Mouse (Mus musculus) limb, embryonic 15.5 days (tissue): ENCODE measurements at regions not wholly inside any gene's neighbourhood (a gene's known extent, or its start where the extent isn't known, plus 50 kb on each side); places are given as distances from the start of the nearest gene placed in this dataset.

Experiments used
- ATAC-seq: fragments of 200-750 bp; cut with Nextera tagmentation; 2 replicates; pipeline ENCODE4 v1.8.0; 2017; ENCODE audit warnings: low read depth, moderate TSS enrichment; ENCODE audit not compliant: insufficient number of reproducible peaks, low FRiP score, low TSS enrichment
- H3K27ac ChIP-seq: fragments of 300-500 bp; sonication (generic); 2 replicates; pipeline ENCODE4 v1.5.1; 2015; ENCODE audit warnings: moderate library complexity, mild to moderate bottlenecking, inconsistent platforms
- H3K27me3 ChIP-seq: fragments of 300-500 bp; sonication (generic); 2 replicates; pipeline ENCODE4 v1.6.1; 2015; ENCODE audit warnings: inconsistent platforms
- H3K36me3 ChIP-seq: fragments of 300-500 bp; sonication (generic); 2 replicates; pipeline ENCODE4 v1.6.1; 2015; ENCODE audit warnings: inconsistent platforms
- H3K4me1 ChIP-seq: fragments of 300-500 bp; sonication (generic); 2 replicates; pipeline ENCODE4 v1.6.1; 2015; ENCODE audit warnings: inconsistent platforms
- H3K4me2 ChIP-seq: fragments of 300-500 bp; sonication (generic); 2 replicates; pipeline ENCODE4 v1.6.1; 2015; ENCODE audit warnings: mild to moderate bottlenecking, inconsistent platforms
- H3K4me3 ChIP-seq: fragments of 300-500 bp; sonication (generic); 2 replicates; pipeline ENCODE4 v1.5.1; 2015; ENCODE audit warnings: mild to moderate bottlenecking, inconsistent platforms
- H3K9ac ChIP-seq: fragments of 300-500 bp; sonication (generic); 2 replicates; pipeline ENCODE4 v1.6.1; 2015; ENCODE audit warnings: inconsistent platforms
- H3K9me3 ChIP-seq: fragments of 300-500 bp; sonication (generic); 2 replicates; pipeline ENCODE4 v1.6.1; 2016; ENCODE audit warnings: inconsistent platforms
- WGBS: fragments of 180-500 bp; shearing (Covaris S2); methylation state at CpG from one replicate; pipeline ENCODE4 v1.1.7; 2015; 5-methylcytosine and 5-hydroxymethylcytosine counted together

- no peak overlapping the region for H3K9ac ChIP-seq
- H3K27me3 ChIP-seq, result 0 out of 2 replicates have a peak, but pooled peaks cover 4% of the 10 kb centered on the region
- H3K36me3 ChIP-seq, result no peaks in the 10 kb centered on the region
- H3K27ac ChIP-seq, result no peak overlapping the region
- H3K4me2 ChIP-seq, result no peak overlapping the region
- WGBS, result 76% methylated on average over 7 of the region's 7 CpGs
- no peaks in the 10 kb centered on the region for H3K9me3 ChIP-seq
- no peak for ATAC-seq
- no peak overlapping the region for H3K4me3 ChIP-seq
- peaks cover 6% of the 10 kb centered on the region; the same call in 1 of the 2 replicates for H3K4me1 ChIP-seq
Measured at GRCm38 (mm10) chr17:64466273-64466672, 134.3 kb upstream of the Man2a1 start.

DNA sequence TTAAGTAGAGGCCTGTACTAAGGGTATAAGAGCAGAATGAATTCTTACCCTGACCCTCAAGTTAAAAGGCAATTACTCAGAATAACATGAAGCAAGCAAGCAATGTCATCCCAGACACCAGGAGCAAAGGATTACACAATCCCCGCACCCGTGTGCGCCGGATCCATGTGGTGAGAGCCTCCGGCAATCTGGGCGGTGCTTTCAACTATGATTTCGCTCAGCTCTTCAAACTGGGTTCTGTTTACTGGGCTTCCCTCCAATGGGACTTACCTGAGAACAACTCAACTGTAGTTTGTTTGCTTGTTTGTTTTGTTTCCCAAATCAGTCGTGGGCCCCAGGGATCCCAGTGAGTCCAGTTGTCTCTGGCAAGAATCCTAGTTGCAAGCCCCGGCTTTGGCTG, 133.8 kb upstream of the Man2a1 start:
- no peak overlapping the region for H3K27ac ChIP-seq
- peaks cover 6% of the 10 kb centered on the region; the same call in 1 of the 2 replicates for H3K4me1 ChIP-seq
- no peaks in the 10 kb centered on the region for H3K9me3 ChIP-seq
- no peak overlapping the region for H3K4me3 ChIP-seq
- 0 out of 2 replicates have a peak, but pooled peaks cover 4% of the 10 kb centered on the region for H3K27me3 ChIP-seq
- no peak for ATAC-seq
- H3K36me3 ChIP-seq, result no peaks in the 10 kb centered on the region
- 72% methylated on average over 9 of the region's 9 CpGs for WGBS
- no peak overlapping the region for H3K4me2 ChIP-seq
- H3K9ac ChIP-seq, result no peak overlapping the region

DNA sequence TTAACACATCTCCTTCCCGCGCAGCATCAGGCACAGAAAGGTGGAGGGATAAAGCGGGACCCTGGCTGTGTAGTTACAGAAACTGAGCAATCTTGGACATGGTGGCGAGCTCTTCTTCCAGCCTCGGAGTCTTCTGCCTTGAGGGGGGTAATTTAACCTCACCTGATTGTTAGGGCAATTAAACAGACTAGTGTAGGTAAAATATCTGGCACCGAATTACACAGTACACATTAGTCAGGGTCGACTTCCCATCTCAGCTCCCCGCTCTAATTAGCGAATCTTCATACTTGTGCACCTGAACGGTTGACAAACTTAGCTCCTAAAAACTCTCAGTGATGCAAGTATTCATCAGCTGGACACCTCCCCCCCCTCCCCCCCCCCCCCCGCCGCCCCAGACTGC, 133.2 kb upstream of the Man2a1 start:
- WGBS, result 68% methylated on average over 10 of the region's 12 CpGs

DNA sequence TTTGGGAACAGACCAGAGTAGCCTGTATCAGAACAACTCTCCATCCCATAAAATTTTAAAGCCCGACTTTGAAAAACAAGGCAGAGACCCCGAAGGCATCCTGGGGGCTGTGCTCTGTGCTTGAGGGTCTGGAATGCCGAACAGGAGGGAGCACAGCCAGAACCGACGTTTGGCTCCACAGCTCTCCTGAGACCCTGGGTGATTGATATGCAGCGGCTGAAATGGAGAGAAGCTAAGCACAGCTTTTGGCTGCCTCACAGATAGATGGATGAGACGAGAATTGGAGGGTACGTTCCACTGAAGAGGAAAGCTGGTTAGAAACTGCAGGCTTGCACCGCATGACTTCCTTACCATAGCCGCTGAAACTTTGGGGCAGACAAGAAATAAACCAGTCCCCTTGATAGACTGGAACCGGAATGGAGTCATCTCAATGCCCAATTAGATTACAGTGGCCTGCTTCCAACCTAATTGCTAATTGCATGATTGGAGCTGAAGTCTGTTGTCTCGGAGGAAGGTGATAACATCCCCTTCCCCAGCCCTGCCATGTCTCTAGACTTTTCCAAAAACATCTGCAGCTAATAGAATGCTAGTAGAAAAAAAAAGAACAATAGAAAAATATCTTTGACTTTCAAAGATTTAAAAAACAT, 130.7 kb upstream of the Man2a1 start:
- H3K9me3 ChIP-seq, result no peaks in the 10 kb centered on the region
- ATAC-seq, result no peak
- peak overlapping the region; percentile 18 for H3K4me3 ChIP-seq
- 12% methylated on average over 12 of the region's 12 CpGs for whole genome bisulfite sequencing
- no peaks in the 10 kb centered on the region for H3K36me3 ChIP-seq
- H3K9ac ChIP-seq, result no peak overlapping the region
- peak overlapping the region; percentile 41 for H3K4me2 ChIP-seq
- 0 out of 2 replicates have a peak, but pooled peaks cover 4% of the 10 kb centered on the region for H3K27me3 ChIP-seq
- no peak overlapping the region for H3K27ac ChIP-seq
- H3K4me1 ChIP-seq, result peaks cover 6% of the 10 kb centered on the region; the same call in 1 of the 2 replicates

More for the DNA sequence above, 133.2 kb upstream of the Man2a1 start:
- Histone ChIP-seq H3K4me3 (no peak overlapping the region), H3K4me1 (peaks cover 6% of the 10 kb centered on the region; the same call in 1 of the 2 replicates), H3K9me3 (no peaks in the 10 kb centered on the region), H3K36me3 (no peaks in the 10 kb centered on the region), H3K27ac (no peak overlapping the region), H3K4me2 (no peak overlapping the region), H3K9ac (no peak overlapping the region), H3K27me3 (0 out of 2 replicates have a peak, but pooled peaks cover 4% of the 10 kb centered on the region)
- ATAC-seq, result no peak

GRCm38 (mm10) chr17:64480607-64481038, 119.9 kb upstream of the Man2a1 start:
- Histone ChIP-seq H3K9me3 (no peaks in the 10 kb centered on the region), H3K4me1 (no peaks in the 10 kb centered on the region), H3K27me3 (no peaks in the 10 kb centered on the region), H3K9ac (no peak overlapping the region), H3K27ac (no peak overlapping the region), H3K36me3 (no peaks in the 10 kb centered on the region), H3K4me2 (no peak overlapping the region), H3K4me3 (no peak overlapping the region)
- 12% methylated on average over 1 of the region's 1 CpGs for WGBS
- no peak for ATAC-seq

DNA sequence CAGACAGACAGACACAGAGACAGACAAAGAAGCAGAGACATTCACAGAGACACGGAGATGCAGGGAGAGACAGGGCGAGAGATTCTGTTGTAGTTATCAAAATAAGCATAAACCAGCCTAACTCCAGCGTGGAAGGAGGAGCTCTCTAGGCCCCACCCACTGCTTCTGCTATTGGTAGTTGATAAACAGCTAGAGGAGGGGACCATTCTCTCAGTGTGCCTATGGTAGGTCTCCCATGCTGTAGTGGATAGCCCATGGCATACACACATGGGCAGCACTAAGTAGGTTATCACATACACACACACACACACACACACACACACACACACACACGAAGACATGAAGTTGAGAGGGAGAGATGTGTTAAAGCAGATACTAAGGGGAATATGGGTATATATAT, 115.7 kb upstream of the Man2a1 start:
- H3K27ac ChIP-seq, result no peak overlapping the region

DNA sequence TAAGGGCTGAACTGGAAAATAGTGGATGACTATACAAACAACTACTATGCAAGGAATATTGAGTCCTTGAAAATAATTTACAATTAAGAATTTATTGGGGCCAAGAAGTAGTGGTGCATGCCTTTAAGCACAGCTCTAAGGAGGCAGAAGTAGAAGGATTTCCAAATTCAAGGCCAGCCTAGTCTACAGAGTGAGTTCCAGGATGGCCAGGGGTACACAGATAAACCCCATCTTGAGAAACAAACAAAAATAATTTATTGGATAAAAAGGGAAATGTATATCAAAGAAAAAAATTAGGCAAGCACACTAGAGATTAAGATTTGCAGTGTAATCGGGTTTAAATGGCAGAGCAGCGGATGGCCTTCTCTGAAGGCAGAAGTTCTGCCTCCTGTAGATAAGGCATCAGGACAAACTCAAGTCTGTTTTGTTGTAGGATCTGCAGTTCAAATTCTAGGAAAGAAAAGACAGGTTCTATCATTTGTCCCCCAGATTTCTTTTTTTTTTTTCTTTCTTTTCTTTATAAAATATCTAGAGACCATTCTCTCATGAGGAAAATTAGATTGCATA, 110.7 kb upstream of the Man2a1 start:
- no peak for ATAC-seq
- H3K4me1 ChIP-seq, result no peaks in the 10 kb centered on the region
- H3K27me3 ChIP-seq, result no peaks in the 10 kb centered on the region
- no peaks in the 10 kb centered on the region for H3K9me3 ChIP-seq
- 93% methylated on average over 2 of the region's 2 CpGs for WGBS
- H3K4me2 ChIP-seq, result no peak overlapping the region
- H3K27ac ChIP-seq, result no peak overlapping the region
- no peaks in the 10 kb centered on the region for H3K36me3 ChIP-seq
- no peak overlapping the region for H3K9ac ChIP-seq
- no peak overlapping the region for H3K4me3 ChIP-seq

More for the DNA sequence above, 115.7 kb upstream of the Man2a1 start:
- Histone ChIP-seq H3K27me3 (no peaks in the 10 kb centered on the region), H3K36me3 (no peaks in the 10 kb centered on the region), H3K4me3 (no peak overlapping the region), H3K4me1 (no peaks in the 10 kb centered on the region), H3K9ac (no peak overlapping the region), H3K9me3 (no peaks in the 10 kb centered on the region), H3K4me2 (no peak overlapping the region)
- WGBS, result 81% methylated on average over 4 of the region's 4 CpGs
- ATAC-seq, result no peak

DNA sequence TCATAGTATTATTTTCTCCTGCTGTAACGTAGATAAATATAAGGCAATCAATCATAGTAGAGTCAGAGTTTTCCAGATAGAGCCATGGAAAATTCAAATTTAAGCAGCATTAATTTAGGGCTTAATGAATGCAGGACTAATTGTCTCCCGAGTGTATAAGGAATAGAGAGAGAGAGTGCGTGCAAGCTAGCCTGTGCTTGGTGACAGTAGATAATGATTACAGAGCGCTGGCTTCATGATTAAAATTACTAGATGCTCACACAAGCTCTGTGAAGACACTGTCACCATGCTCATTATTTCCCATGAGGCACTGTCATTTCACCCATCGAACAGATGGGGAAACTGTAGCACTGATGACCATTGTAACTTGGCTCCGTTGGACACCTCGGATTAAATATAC, 109.9 kb upstream of the Man2a1 start:
- H3K27me3 ChIP-seq, result no peaks in the 10 kb centered on the region
- no peak overlapping the region for H3K4me3 ChIP-seq
- no peaks in the 10 kb centered on the region for H3K4me1 ChIP-seq
- no peaks in the 10 kb centered on the region for H3K9me3 ChIP-seq
- no peak for ATAC-seq
- no peak overlapping the region for H3K9ac ChIP-seq
- no peak overlapping the region for H3K27ac ChIP-seq
- H3K36me3 ChIP-seq, result no peaks in the 10 kb centered on the region
- no peak overlapping the region for H3K4me2 ChIP-seq
- WGBS, result 87% methylated on average over 7 of the region's 7 CpGs

DNA sequence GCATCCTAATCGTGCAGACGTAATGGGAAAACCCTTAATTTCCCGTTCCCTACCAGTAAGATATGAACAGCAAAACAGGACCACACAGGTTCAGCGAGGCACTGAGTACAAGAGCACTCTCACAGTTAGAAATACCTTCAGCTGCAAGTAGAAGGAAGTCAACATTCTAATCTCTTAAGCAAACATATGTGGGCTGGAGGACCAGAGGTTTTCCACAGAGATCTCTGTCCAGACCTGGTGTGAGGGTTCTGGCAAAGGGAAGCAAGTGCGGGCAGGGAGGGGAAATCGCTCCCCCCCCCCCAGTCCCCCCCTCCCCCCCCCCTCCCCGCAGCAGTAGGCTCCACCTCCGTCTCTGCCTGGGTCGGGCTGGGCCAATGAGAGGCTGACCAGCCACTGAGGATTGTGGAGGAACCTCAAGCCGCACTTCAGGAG, 108.6 kb upstream of the Man2a1 start:
- no peak overlapping the region for H3K27ac ChIP-seq
- H3K27me3 ChIP-seq, result no peaks in the 10 kb centered on the region
- no peak overlapping the region for H3K9ac ChIP-seq
- no peaks in the 10 kb centered on the region for H3K4me1 ChIP-seq
- WGBS, result 45% methylated on average over 9 of the region's 10 CpGs
- H3K9me3 ChIP-seq, result no peaks in the 10 kb centered on the region
- no peaks in the 10 kb centered on the region for H3K36me3 ChIP-seq
- no peak overlapping the region for H3K4me3 ChIP-seq
- no peak overlapping the region for H3K4me2 ChIP-seq
- no peak for ATAC-seq

- no peaks in the 10 kb centered on the region for H3K36me3 ChIP-seq
- no peak overlapping the region for H3K9ac ChIP-seq
- no peaks in the 10 kb centered on the region for H3K27me3 ChIP-seq
- H3K27ac ChIP-seq, result no peak overlapping the region
- H3K4me3 ChIP-seq, result no peak overlapping the region
- no peaks in the 10 kb centered on the region for H3K9me3 ChIP-seq
- no peaks in the 10 kb centered on the region for H3K4me1 ChIP-seq
- H3K4me2 ChIP-seq, result no peak overlapping the region
- no peak for ATAC-seq
- WGBS, result 52% methylated on average over 7 of the region's 9 CpGs
Measured at GRCm38 (mm10) chr17:64492614-64493269, 107.8 kb upstream of the Man2a1 start.

- no peak for ATAC-seq
- 51% methylated on average over 15 of the region's 15 CpGs for WGBS
Measured at GRCm38 (mm10) chr17:64499281-64499997, 101.1 kb upstream of the Man2a1 start.

GRCm38 (mm10) chr17:64502376-64502775, 98.2 kb upstream of the Man2a1 start:
- ATAC-seq, result no peak
- WGBS, result 87% methylated on average over 2 of the region's 2 CpGs
- no peak overlapping the region for H3K4me3 ChIP-seq
- H3K4me1 ChIP-seq, result no peaks in the 10 kb centered on the region
- H3K27me3 ChIP-seq, result no peaks in the 10 kb centered on the region
- H3K9ac ChIP-seq, result no peak overlapping the region
- H3K27ac ChIP-seq, result no peak overlapping the region
- H3K4me2 ChIP-seq, result no peak overlapping the region
- H3K9me3 ChIP-seq, result no peaks in the 10 kb centered on the region
- no peaks in the 10 kb centered on the region for H3K36me3 ChIP-seq

More at GRCm38 (mm10) chr17:64499281-64499997, 101.1 kb upstream of the Man2a1 start:
- no peak overlapping the region for H3K27ac ChIP-seq
- no peaks in the 10 kb centered on the region for H3K36me3 ChIP-seq
- H3K4me3 ChIP-seq, result no peak overlapping the region
- no peak overlapping the region for H3K4me2 ChIP-seq
- H3K9ac ChIP-seq, result no peak overlapping the region
- no peaks in the 10 kb centered on the region for H3K27me3 ChIP-seq
- no peaks in the 10 kb centered on the region for H3K9me3 ChIP-seq
- H3K4me1 ChIP-seq, result no peaks in the 10 kb centered on the region
